Mouse (Mus musculus): ENCODE measurements around the gene Ppp1r27. TPM values are rescaled to one million over a fixed set of nuclear protein-coding genes. Genes with fewer than 3 reads are reported as not detected.
A peak's percentile ranks its signal among the peaks of the same experiment; 100 is the strongest.

Gene Ppp1r27
- polyA plus RNA-seq, 1 experiment from 2014 or later: not detected

GRCm38 (mm10) chr11:120549168-120549945, 1.6 kb downstream of the Ppp1r27 start, which contains the start of gene Mcrip1:
Gene Mcrip1 (minus strand): TSS chr11:120549727.
- peak; percentile 90 for ATAC-seq (ENCODE audit: low FRiP score)

GRCm38 (mm10) chr11:120548786-120549167, 2.2 kb downstream of the Ppp1r27 start:
- WGBS: 36% methylated on average over 7 of the region's 7 CpGs
- peak overlapping the region; percentile 86 for H3K27ac ChIP-seq
- DNase-seq (ENCODE audit: low spot score) (no peak), ATAC-seq (ENCODE audit: low FRiP score) (no peak)
- peaks cover 15% of the 10 kb centered on the region for H3K4me1 ChIP-seq (replicated peaks; ENCODE audit: control insufficient read depth, insufficient read depth, low read length)
- H3K4me3 ChIP-seq (replicated peaks; ENCODE audit: low read length): peak overlapping the region; percentile 96
- H3K9me3 ChIP-seq (ENCODE audit: control insufficient read depth, low read length): no peaks in the 10 kb centered on the region
- H3K9ac ChIP-seq: peak overlapping the region; percentile 98
- H3K27me3 ChIP-seq (ENCODE audit: control insufficient read depth, insufficient read depth, low read length): no peaks in the 10 kb centered on the region
- H3K4me2 ChIP-seq (replicated peaks): peak overlapping the region; percentile 77
- H3K36me3 ChIP-seq (replicated peaks; ENCODE audit: control insufficient read depth, insufficient read depth): peaks cover 10% of the 10 kb centered on the region

More at GRCm38 (mm10) chr11:120549168-120549945, 1.6 kb downstream of the Ppp1r27 start, which contains the start of gene Mcrip1:
- peak within 1 kb of the TSS; percentile 98 for H3K9ac ChIP-seq
- H3K36me3 ChIP-seq (replicated peaks; ENCODE audit: control insufficient read depth, insufficient read depth): peaks cover 5% of the 10 kb centered on the region
- peak within 1 kb of the TSS; percentile 96 for H3K4me3 ChIP-seq (replicated peaks; ENCODE audit: low read length)
- DNase-seq (ENCODE audit: low spot score): peak; percentile 93
- H3K27ac ChIP-seq: peak within 1 kb of the TSS; percentile 86
- H3K4me2 ChIP-seq (replicated peaks): peak within 1 kb of the TSS; percentile 77
- H3K9me3 ChIP-seq (ENCODE audit: control insufficient read depth, low read length): no peaks in the 10 kb centered on the region
- WGBS: under 1% methylated on average over 70 of the region's 87 CpGs
- H3K4me1 ChIP-seq (replicated peaks; ENCODE audit: control insufficient read depth, insufficient read depth, low read length): peaks cover 15% of the 10 kb centered on the region
- H3K27me3 ChIP-seq (ENCODE audit: control insufficient read depth, insufficient read depth, low read length): no peaks in the 10 kb centered on the region

- Histone ChIP-seq H3K4me2 (replicated peaks) (peak overlapping the region; percentile 77), H3K27me3 (ENCODE audit: control insufficient read depth, insufficient read depth, low read length) (no peaks in the 10 kb centered on the region), H3K4me1 (replicated peaks; ENCODE audit: control insufficient read depth, insufficient read depth, low read length) (peaks cover 15% of the 10 kb centered on the region), H3K27ac (no peak overlapping the region), H3K9me3 (ENCODE audit: control insufficient read depth, low read length) (no peaks in the 10 kb centered on the region), H3K36me3 (replicated peaks; ENCODE audit: control insufficient read depth, insufficient read depth) (peaks cover 16% of the 10 kb centered on the region), H3K9ac (peak overlapping the region; percentile 98), H3K4me3 (replicated peaks; ENCODE audit: low read length) (peak overlapping the region; percentile 96)
- DNase-seq (ENCODE audit: low spot score) (no peak), ATAC-seq (ENCODE audit: low FRiP score) (no peak)
- 82% methylated on average over 3 of the region's 3 CpGs for WGBS
These were observed 2.7 kb downstream of the Ppp1r27 start for GRCm38 (mm10) chr11:120548214-120548613.

- no peak overlapping the region for H3K4me2 ChIP-seq (replicated peaks)
- no peak for DNase-seq (ENCODE audit: low spot score)
- H3K27ac ChIP-seq: no peak overlapping the region
- peaks cover 15% of the 10 kb centered on the region for H3K4me1 ChIP-seq (replicated peaks; ENCODE audit: control insufficient read depth, insufficient read depth, low read length)
- WGBS: 67% methylated on average over 2 of the region's 2 CpGs
- no peak for ATAC-seq (ENCODE audit: low FRiP score)
- no peaks in the 10 kb centered on the region for H3K9me3 ChIP-seq (ENCODE audit: control insufficient read depth, low read length)
- no peaks in the 10 kb centered on the region for H3K27me3 ChIP-seq (ENCODE audit: control insufficient read depth, insufficient read depth, low read length)
- peaks cover 24% of the 10 kb centered on the region for H3K36me3 ChIP-seq (replicated peaks; ENCODE audit: control insufficient read depth, insufficient read depth)
- H3K9ac ChIP-seq: no peak overlapping the region
- H3K4me3 ChIP-seq (replicated peaks; ENCODE audit: low read length): no peak overlapping the region
These were observed 3.5 kb downstream of the Ppp1r27 start for GRCm38 (mm10) chr11:120547469-120547868.

- DNase-seq (ENCODE audit: low spot score) (no peak), ATAC-seq (ENCODE audit: low FRiP score) (no peak)
- Histone ChIP-seq H3K9ac (no peak overlapping the region), H3K9me3 (ENCODE audit: control insufficient read depth, low read length) (no peaks in the 10 kb centered on the region), H3K4me3 (replicated peaks; ENCODE audit: low read length) (no peak overlapping the region), H3K27ac (no peak overlapping the region), H3K4me2 (replicated peaks) (no peak overlapping the region), H3K4me1 (replicated peaks; ENCODE audit: control insufficient read depth, insufficient read depth, low read length) (peaks cover 15% of the 10 kb centered on the region), H3K36me3 (replicated peaks; ENCODE audit: control insufficient read depth, insufficient read depth) (peaks cover 35% of the 10 kb centered on the region), H3K27me3 (ENCODE audit: control insufficient read depth, insufficient read depth, low read length) (no peaks in the 10 kb centered on the region)
- 96% methylated on average over 3 of the region's 3 CpGs for WGBS
These were observed 5.0 kb downstream of the Ppp1r27 start for GRCm38 (mm10) chr11:120545964-120546363.

- no peak overlapping the region for H3K4me2 ChIP-seq (replicated peaks)
- WGBS: 89% methylated on average over 6 of the region's 6 CpGs
- no peak for DNase-seq (ENCODE audit: low spot score)
These were observed 8.6 kb downstream of the Ppp1r27 start for GRCm38 (mm10) chr11:120542376-120542775.

GRCm38 (mm10) chr11:120541907-120542306, 9.0 kb downstream of the Ppp1r27 start:
- Histone ChIP-seq H3K4me3 (replicated peaks; ENCODE audit: low read length) (no peak overlapping the region), H3K9me3 (ENCODE audit: control insufficient read depth, low read length) (no peaks in the 10 kb centered on the region), H3K4me2 (replicated peaks) (no peak overlapping the region), H3K36me3 (replicated peaks; ENCODE audit: control insufficient read depth, insufficient read depth) (peaks cover 35% of the 10 kb centered on the region), H3K27ac (no peak overlapping the region), H3K27me3 (ENCODE audit: control insufficient read depth, insufficient read depth, low read length) (no peaks in the 10 kb centered on the region), H3K9ac (no peak overlapping the region), H3K4me1 (replicated peaks; ENCODE audit: control insufficient read depth, insufficient read depth, low read length) (peaks cover 20% of the 10 kb centered on the region)
- no peak for DNase-seq (ENCODE audit: low spot score)
- 33% methylated on average over 4 of the region's 4 CpGs for WGBS
- ATAC-seq (ENCODE audit: low FRiP score): no peak

More at GRCm38 (mm10) chr11:120542376-120542775, 8.6 kb downstream of the Ppp1r27 start:
- H3K4me3 ChIP-seq (replicated peaks; ENCODE audit: low read length): no peak overlapping the region
- no peak overlapping the region for H3K9ac ChIP-seq
- no peaks in the 10 kb centered on the region for H3K9me3 ChIP-seq (ENCODE audit: control insufficient read depth, low read length)
- no peak for ATAC-seq (ENCODE audit: low FRiP score)
- H3K36me3 ChIP-seq (replicated peaks; ENCODE audit: control insufficient read depth, insufficient read depth): peaks cover 35% of the 10 kb centered on the region
- no peaks in the 10 kb centered on the region for H3K27me3 ChIP-seq (ENCODE audit: control insufficient read depth, insufficient read depth, low read length)
- no peak overlapping the region for H3K27ac ChIP-seq
- peaks cover 20% of the 10 kb centered on the region for H3K4me1 ChIP-seq (replicated peaks; ENCODE audit: control insufficient read depth, insufficient read depth, low read length)

GRCm38 (mm10) chr11:120539285-120540014, 11.5 kb downstream of the Ppp1r27 start:
- DNase-seq (ENCODE audit: low spot score) (no peak), ATAC-seq (ENCODE audit: low FRiP score) (peak; percentile 53)
- Histone ChIP-seq H3K9ac (peak overlapping the region; percentile 44), H3K9me3 (ENCODE audit: control insufficient read depth, low read length) (no peaks in the 10 kb centered on the region), H3K27ac (peak overlapping the region; percentile 78), H3K36me3 (replicated peaks; ENCODE audit: control insufficient read depth, insufficient read depth) (peaks cover 32% of the 10 kb centered on the region), H3K27me3 (ENCODE audit: control insufficient read depth, insufficient read depth, low read length) (0 out of 2 replicates have a peak, but pooled peaks cover 3% of the 10 kb centered on the region), H3K4me1 (replicated peaks; ENCODE audit: control insufficient read depth, insufficient read depth, low read length) (peaks cover 20% of the 10 kb centered on the region), H3K4me3 (replicated peaks; ENCODE audit: low read length) (no peak overlapping the region), H3K4me2 (replicated peaks) (peak overlapping the region; percentile 15)
- 18% methylated on average over 10 of the region's 10 CpGs for WGBS

GRCm38 (mm10) chr11:120538955-120539284, 12.0 kb downstream of the Ppp1r27 start:
- peak overlapping the region; percentile 44; the same call in 1 of the 2 replicates for H3K9ac ChIP-seq
- peaks cover 26% of the 10 kb centered on the region for H3K36me3 ChIP-seq (replicated peaks; ENCODE audit: control insufficient read depth, insufficient read depth)
- peak overlapping the region; percentile 78 for H3K27ac ChIP-seq
- H3K27me3 ChIP-seq (ENCODE audit: control insufficient read depth, insufficient read depth, low read length): peaks cover 6% of the 10 kb centered on the region; the same call in 1 of the 2 replicates
- H3K4me1 ChIP-seq (replicated peaks; ENCODE audit: control insufficient read depth, insufficient read depth, low read length): peaks cover 20% of the 10 kb centered on the region
- no peaks in the 10 kb centered on the region for H3K9me3 ChIP-seq (ENCODE audit: control insufficient read depth, low read length)
- no peak overlapping the region for H3K4me2 ChIP-seq (replicated peaks)
- DNase-seq (ENCODE audit: low spot score): no peak
- no peak for ATAC-seq (ENCODE audit: low FRiP score)
- no peak overlapping the region for H3K4me3 ChIP-seq (replicated peaks; ENCODE audit: low read length)
- 39% methylated on average over 8 of the region's 8 CpGs for WGBS

Measured in hindbrain, embryonic 14.5 days (tissue).